Mouse (Mus musculus): Measurements from ENCODE around the gene Uggt2.

Gene Uggt2

DNA sequence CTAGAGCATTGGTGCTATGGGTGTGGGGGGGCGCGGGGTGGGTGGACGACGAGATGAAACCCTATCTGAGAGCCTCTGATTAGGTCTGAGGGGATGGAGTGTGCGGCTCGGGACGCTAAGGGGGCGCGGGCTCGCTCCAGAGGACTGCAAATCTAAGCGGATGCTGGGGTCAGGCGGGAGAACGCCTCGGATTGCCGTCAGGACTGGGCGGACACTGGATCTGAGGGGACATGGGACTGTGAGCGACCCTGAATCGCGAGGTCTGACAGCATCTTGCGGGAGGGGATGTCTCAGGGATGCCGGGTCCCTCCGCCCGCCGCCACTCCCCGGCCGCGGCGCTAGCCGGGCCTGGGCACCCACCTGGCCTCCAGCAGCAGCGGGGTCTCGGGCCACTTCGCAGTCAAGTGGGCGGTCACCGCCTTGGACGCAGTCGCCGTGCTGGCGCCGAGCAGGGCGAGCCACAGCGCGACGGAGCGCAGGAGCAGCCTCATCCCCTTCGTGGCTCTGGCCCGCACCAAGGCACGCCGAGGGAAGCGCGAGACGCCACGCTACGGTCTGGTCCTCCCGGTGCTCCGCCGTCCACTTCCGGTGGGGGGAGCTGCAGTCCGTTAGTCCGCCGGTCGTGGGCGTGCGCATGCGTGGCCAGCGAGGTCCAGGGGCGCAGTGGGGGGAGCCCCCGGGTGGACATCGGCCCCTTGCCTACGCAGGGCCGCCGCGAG lies at the start of gene Uggt2:
Gene Uggt2, minus strand, starts transcription at position 580 of the 719 bp plus-strand sequence.
- DNase-seq (ENCODE audit: low spot score), result peak; percentile 86

DNA sequence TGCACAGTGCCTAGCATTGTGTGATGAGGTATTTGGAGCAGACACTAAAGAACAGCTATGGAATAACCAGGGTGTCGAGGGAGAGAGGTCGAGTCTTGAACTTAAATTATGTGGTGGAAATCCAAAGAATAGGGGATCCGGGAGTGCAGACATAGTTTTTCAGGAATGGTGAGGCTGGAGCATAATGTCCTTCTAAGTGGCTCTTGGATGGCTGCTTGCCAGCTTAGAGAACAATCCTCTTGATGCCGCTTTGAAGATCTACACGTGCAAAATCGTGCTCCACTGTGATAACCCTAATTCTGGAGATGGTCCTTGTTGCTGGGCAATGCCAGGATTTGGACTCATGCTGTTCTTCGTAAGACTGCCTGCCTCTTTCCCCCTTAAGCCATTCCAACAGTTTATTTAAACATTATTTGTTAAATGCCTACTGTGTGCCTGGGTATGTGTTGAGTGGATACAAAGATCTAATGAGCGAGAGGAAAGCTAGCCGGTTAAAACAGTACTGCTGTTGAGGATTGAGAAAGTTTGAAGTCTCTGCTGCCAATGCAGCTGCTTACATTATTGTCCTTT lies 40.2 kb upstream of the Uggt2 start:
- no peak for DNase-seq (ENCODE audit: low spot score)

DNA sequence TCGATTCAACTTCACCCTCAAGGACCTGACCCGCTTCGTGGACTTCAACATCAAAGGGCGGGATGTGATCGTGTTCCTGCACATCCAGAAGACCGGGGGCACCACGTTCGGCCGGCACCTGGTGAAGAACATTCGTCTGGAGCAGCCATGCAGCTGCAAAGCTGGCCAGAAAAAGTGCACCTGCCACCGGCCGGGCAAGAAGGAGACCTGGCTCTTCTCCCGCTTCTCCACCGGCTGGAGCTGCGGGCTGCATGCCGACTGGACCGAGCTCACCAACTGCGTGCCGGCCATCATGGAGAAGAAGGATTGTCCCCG lies 39.5 kb upstream of the Uggt2 start:
- peak; percentile 5 for DNase-seq (ENCODE audit: low spot score)

DNA sequence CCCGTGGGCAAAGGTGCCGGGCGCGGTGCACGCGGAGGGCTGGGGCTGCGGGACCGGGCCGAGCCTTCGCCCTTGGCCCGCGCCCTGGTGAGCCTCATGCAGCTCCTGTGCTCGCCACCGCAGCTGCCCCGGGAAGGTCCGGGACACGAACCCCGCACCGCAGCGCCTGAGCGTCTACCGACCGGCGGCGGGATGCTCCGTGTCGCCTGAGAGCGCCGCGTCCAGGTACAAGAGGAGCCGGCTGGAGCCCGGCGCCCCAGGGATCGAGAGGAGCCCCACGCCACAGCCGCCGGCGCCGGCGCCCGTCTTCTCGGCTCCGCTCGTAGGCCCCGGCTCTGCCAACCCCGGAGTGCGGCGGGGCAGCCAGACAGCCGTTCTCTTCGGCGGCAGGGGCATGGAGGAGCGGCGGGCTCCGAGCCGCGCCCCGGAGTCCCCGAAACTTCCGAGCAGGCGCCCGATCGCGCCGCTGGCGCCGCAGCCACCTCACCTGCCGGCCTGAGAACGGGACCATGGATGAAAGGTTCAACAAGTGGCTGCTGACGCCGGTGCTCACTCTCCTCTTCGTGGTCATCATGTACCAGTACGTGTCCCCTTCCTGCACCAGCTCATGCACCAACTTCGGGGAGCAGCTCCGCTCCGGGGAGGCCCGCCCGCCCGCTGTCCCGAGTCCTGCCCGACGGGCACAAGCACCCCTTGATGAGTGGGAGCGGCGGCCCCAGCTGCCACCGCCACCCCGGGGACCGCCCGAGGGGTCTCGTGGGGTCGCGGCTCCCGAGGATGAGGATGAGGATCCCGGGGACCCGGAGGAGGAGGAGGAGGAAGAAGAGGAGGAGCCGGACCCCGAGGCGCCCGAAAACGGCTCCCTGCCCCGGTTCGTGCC lies 38.9 kb upstream of the Uggt2 start, which contains the start of gene Hs6st3:
Gene Hs6st3, plus strand, starts transcription at position 436 of the 880 bp plus-strand sequence.
- DNase-seq (ENCODE audit: low spot score), result peak; percentile 17

DNA sequence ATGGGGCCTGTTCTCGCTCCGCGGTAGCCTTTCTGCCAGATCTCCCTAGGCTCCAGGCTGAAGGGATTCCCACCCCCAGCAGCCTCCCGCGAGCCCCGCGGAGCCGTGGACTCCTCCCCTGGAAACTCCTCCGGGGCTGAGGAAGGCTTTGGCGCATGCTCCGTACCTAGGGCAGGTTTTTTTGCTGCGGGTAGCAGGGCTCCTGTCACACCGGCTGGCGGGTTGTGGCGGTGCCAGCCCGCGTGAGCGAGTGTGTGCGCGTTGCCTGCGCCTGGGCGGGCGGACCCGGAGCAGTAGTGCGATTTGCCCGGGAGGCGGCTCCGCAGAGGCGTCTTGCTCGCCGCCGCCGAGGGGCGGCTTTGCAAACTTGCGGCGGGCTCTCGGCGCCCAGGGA lies 38.3 kb upstream of the Uggt2 start:
- DNase-seq (ENCODE audit: low spot score), result peak; percentile 53

DNA sequence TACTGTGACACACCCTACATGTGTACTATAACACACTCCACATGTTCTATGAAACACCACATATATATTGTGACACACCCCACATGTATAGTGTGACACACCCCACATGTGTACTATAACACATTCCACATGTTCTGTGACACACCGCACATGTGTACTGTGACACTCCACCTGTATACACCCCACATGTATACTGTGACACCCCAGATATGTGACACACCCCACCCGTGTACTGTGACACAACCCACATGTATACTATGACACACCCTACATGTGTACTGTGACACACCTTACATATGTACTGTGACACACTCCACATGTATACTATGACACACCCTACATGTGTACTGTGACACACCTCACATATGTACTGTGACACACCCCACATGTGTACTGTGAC lies 28.1 kb upstream of the Uggt2 start:
- no peak for DNase-seq (ENCODE audit: low spot score)

DNA sequence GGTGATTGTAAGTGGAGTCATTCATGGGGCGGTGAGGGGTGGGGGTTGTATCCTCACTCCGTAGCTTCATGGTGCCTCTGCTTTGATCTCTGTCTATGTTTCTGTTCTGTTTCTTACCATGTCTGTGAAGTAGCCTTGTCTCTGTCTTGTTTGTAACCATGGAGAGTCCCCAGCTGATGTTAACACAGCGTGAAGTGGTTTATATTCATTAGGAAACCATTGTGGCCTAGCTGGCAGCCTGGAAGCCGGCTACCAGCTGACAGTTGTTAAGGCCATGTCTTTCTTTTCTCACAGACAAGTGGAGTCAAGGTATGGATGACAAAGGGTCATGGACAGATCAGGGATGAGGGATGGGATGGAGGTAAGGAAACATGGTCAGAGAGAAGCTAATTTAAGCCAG lies 26.6 kb upstream of the Uggt2 start:
- no peak for DNase-seq (ENCODE audit: low spot score)

DNA sequence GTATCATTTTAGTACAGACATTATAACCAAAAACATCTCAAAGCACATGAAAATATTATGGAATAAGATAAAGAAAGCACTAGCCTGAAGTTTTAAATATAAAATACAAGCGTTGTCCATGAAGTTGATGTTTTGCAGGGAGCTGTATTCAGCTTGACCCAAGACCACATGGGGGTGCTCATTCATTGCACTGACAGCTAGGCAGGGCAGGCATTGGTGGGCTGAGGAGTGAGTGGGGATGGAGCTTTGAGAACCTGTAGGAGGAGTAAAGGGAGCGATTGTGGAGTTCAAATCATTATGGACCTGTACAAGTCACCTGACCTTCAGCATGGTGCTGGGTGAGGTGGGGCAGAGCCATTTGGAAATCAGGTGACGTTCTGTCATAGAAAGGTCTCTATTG lies 24.8 kb upstream of the Uggt2 start:
- no peak for DNase-seq (ENCODE audit: low spot score)

DNA sequence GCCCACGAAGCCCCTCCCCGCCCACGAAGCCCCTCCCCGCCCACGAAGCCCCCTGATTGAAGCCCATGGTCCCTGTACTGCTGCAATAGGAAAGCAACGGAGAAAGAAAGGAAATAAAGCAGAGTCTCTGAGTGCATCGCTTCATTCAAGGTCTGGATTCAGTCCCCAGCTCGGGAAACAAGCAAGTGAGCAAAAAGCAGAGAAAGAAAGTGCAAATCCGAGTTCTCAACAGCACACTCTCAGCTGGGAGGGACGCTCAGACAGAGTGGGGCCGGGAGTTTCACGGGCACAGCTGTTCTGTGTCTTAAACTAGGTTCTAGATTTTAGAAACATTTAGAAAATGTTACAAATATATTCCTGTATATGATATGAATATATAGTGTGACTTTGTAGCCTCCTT lies 24.4 kb upstream of the Uggt2 start:
- DNase-seq (ENCODE audit: low spot score), result no peak

DNA sequence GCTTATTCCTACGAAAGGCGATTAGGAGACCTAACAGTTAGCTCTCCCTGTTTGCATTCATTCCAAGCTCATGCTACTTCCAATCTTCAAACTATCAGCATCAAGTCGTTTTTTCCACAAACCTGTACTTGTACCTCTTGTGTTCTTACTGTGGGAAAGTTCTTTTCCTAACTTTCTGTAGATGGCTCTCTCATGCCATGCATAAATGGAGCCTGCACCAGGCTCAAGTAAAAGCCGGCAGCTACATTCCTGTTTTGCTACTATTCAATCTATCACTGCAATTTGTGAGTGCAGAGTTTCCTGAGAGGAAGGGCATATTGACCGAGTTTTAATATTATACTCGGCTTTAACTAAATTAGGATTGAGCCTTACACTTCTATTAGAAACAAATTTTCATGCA lies 13.3 kb upstream of the Uggt2 start:
- DNase-seq (ENCODE audit: low spot score), result no peak

DNA sequence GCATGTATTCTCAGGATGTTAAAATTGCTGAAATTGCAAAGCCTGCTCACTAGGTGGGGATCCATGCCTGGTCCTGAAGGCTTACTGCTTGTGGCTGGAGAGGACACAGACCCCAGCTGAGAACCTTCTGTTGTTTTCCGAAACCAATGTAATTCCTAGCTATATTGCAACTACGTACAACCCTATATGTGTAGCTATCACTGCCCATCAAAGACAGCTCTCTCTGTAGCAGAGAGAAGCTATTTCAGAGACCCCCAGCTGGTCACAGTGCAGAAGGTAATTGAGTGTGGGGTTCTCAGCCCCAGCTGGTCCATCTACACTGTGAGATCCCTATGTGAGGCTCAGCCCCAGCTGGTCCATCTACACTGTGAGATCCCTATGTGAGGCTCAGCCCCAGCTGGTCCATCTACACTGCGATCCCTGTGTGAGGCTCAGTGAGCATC lies 10.6 kb upstream of the Uggt2 start:
- no peak for DNase-seq (ENCODE audit: low spot score)

DNA sequence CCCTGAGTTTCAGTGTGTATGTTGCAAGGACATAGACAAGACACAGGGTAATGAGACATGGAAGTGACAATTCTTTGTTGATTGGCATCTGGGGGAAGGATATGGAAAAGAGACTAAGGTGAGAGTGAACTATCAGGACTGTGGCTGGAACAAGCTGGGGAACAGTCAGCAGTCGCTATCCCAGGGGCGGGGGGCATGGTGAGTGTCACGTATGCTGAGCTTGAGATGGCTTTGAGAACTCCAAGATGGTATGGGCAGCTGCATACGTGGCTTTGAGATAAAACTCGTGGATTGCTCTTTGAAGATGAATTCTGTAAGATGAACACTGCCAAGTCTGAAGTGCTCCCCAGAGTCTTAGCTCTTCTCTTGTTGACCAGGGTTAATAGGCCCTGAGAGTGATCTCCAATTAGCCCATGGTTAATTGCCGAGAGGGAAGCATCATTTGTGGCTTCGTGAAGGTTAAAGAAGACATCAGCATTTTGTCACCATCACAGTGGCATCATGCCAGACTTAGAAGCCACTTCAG lies 9.6 kb upstream of the Uggt2 start:
- DNase-seq (ENCODE audit: low spot score), result no peak

DNA sequence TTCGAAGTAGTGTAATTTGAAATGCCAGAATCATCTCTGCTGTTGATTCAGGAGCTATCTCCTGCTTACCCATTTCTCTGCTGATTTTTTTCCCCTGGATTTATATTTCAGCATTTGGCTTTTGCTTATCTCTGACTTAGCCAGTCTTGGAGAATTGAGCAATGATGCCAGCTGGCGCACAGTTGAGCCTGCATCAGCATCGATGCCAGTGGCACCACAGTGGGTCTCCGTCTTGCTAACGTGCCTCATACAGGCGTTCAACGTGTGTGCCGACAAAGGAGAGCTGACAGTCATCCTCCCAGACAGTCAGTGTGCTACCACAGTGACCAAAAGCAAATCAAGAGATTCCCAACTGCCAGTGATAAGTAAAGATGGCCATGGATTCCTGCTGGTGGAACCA lies 8.4 kb upstream of the Uggt2 start:
- no peak for DNase-seq (ENCODE audit: low spot score)

DNA sequence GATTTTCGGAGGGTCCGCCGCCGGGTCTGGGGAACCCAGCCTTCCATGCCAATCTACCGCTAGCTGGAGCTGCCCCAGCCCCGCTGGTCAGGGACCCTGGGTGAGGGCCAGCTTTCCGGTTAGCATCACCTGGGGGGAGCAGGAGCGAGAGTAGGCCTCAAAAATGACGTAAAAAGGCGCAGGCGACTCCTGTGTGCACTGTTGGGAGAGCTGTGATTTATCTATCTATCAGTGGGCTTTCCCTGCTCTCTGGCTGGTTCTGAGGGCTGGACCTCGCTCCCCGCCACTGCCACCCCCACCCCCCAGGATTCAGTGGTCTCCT lies 301 bp upstream of the Uggt2 start:
- no peak for DNase-seq (ENCODE audit: low spot score)

DNA sequence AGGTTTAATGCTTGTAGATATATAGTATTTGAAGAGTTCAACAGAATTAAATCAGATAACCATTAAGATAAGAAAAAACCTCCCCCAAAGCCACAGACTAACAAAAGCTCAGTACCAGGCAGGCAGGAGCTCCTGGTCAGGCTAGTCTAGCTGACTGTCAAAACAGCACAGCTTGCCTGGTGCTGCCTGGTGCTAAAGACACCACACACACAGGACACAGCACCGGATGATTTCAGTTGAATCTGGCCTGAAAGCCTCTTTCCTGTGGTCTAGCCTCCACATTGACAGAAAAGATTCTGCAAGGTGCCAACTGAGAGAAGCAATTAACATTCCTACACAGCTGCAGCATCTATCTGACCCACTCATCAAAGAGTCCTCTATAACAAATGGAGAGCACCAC lies 37.4 kb downstream of the Uggt2 start:
- DNase-seq (ENCODE audit: low spot score), result no peak

DNA sequence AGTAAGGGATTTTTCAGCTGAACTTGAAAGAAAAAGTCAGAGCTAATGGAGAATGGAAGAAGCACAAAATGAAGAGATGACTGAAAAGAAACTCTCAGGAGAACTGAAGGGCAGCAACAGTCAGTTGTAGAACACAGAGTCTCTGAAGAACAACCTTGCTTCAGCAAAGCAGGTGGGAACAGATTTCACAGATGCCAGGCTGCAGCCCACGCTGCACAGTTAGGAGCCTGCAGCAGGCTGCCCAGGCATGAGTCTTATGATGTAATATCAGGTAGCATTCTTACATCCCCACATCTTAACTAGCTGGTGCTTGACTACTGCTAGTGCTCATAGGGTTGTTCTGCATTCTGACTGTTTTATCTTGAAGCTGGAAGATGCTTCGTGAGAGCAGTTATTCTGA lies 38.5 kb downstream of the Uggt2 start:
- no peak for DNase-seq (ENCODE audit: low spot score)

DNA sequence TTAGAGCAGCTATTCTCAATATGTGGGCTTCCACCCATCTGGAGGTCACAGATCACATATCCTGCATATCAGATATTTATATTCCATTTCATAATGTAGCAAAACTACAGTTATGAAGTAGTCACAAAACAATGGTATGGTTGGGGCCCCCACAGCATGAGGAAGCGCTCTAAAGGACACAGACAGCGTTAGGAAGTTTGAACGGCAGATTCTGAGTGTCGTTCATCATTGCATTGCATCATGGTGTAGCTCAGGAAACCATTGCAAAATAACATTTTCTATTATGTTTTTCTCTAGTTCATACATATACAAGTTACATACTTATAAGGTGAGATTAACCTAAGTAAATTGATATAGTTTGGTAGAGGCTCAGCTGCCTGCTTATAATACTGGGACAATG lies 42.2 kb downstream of the Uggt2 start:
- DNase-seq (ENCODE audit: low spot score), result no peak

DNA sequence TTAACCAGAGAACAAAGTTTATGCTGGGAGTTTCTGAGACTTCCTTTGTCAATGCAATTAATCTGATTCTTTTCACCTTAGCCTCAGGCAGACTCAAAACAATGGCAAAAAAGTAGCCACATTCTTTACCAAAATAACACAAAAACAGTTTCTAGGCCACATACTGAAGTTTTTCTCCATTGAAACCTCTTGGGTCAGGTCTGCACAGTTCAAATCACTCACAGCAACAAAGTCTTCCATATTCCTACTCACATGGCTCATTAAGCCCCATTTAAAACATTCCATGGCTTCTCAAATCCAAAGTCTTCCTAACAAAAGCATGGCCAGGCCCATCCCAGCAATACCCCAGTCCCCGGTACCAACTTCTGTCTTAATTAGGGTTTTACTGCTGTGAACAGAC lies 46.3 kb downstream of the Uggt2 start:
- no peak for DNase-seq (ENCODE audit: low spot score)

DNA sequence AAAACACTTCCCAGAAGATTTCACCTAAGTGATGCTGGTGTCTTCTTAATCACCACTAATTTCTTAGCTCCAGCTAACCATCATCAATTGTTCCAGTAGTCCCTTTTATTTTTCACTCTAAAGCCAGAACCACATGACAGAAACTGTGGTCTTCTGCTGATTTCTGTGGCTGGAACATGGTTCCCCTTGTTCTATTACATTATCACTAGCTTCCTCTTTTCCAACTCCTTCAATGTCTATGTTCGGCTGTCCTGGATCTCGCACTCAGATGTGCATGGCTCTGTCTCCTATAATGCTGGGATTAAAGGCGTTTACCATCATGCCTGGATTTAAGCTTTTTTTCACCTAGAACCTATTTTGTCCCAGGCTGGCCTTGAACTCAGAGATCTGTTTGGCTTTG lies 46.9 kb downstream of the Uggt2 start:
- DNase-seq (ENCODE audit: low spot score), result no peak

DNA sequence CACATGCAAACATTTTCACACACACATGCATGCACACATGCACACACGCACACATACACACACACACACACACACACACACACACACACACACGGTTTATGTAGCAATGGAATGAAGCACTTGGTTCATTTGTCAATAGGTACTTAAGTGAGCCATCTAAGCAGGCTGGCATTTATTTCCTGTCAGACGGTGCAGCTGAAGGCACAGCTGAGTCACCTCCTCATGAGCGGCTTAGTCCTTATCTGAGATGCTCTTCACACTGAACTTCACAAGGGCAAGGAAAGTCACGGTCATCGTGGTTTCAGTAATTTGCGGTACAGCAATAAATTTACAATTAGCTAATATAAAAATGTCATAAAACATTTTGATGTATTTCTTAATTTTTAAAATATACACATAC lies 55.5 kb downstream of the Uggt2 start:
- DNase-seq (ENCODE audit: low spot score), result no peak

DNA sequence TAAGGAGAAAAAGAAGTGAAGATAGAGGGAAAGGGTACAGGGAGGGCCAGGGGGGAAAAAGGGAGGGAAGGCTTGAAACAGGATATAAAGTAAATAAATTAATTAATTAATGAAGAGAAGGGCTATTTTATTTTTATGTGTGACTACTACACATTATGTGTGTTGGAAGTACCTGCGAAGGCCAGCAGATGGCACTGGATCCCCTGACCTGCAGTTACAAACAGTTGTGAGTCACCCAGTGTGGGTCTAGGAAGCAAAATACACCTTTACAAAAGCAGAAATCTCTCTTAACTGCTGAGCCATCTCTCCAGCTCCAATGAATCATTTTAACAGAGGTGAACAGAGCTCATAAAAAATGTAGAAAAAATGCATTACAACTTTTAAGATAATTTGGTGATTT lies 59.0 kb downstream of the Uggt2 start:
- peak; percentile 13 for DNase-seq (ENCODE audit: low spot score)

DNA sequence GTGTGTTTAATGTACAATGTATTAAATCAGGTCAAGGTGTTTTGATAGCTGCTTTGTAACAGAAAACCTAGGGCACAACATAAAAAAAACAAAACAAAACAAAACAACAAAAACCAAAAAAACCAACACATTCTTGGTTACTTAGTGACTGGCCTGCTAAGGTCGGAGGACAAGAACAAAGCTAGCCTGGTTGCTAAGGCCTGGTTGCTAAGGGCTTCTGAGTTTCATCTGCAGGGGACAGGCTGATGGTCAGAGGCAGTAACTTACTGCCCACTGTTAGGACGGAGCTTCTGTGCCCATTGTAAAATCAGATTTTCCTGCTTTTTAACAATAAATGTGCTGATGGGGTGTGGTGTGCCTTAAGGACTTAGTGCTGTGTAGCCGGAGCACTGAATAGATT lies 61.5 kb downstream of the Uggt2 start:
- no peak for DNase-seq (ENCODE audit: low spot score)

DNA sequence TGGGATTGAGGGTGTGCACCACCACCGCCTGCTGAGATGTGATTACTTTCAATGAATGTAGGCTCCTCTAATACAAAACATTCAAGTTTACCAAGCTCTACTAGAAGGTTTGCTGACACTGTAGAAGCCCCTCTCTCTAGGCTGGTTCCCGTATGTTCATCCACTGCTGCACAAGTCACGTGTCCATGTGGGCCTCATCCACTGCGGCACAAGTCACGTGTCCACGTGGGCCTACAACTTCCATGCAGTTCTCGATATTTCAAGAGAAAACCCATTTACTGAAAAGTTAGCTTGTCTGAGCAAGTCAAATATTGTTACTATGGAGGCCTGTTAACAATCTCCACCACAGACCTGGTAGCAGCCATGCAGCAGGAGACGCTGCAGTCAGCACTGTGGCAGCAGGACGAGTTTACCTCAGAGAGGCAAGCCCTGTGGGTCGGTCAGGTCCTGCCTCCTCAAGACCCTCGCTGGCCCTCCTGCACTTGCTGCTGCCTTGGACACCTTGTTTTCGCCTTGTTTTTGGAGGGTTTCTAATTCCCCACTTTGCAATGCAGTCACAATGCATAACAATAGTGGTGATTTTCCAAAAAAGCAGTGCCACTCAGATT lies 62.0 kb downstream of the Uggt2 start:
- DNase-seq (ENCODE audit: low spot score), result no peak
